8 mouse cellular contexts compared by ENCODE assay signal in the genomic region with DNA sequence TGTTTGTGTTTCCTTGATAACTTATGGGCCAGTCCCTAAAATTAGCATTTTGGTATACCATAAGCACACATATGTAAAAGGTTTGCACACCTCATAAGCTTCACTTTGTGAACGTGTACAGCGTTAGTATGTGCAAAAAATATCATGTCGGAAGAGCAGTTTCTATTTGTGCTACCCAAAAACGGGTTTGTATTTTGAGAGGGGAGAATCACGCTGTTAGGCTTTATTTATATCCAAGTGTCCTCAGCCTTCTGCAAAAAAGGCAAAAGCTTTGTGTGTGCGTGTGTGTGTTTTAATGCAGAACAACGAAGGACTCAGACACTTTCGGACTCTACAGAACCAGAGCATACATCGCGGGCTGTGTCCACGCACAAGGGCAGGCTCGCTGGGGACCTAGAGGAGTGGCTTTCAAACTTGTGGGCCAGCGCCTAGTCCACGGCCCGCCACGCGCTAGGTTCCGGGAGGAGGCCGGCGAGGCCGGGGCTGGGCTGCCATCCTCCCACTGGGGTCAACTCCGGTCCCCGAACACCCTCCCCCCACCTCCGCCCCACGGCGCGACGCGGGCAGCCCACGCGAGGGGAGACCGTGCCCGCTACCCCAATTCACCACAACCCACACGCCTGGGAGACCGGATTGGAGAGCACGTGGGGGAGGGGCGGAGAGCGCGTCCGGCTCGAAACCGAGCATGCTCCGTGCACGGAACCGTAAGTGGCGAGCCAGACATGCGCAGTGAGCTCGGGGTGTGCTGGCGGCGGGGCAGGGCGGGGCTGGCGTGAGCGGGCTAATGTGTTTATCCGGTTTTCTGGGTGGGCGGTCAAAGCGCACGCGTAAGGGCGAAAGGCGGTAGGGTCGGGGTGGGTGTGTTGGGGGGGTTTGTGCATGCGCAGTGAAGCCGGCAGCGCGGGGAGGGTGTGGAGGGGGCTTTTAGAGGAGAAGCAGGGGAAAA. TPM values are rescaled to one million over a fixed set of nuclear protein-coding genes. Genes with fewer than 3 reads are reported as not detected.
DNase-seq lines count a peak whose midpoint lies in the region; ATAC-seq and TF ChIP-seq lines count a peak whose summit lies in the region.

No protein-coding gene starts in this region.

- no peaks in the 10 kb centered on the region for H3K36me3 ChIP-seq in heart, embryonic 11.5 days (ENCODE audit: control insufficient read depth, insufficient read depth, low read length)
- H3K36me3 ChIP-seq in kidney, embryonic 16.5 days (ENCODE audit: insufficient read depth, low read length): no peaks in the 10 kb centered on the region
- no peaks in the 10 kb centered on the region for H3K36me3 ChIP-seq in liver, adult 2 months (ENCODE audit: control insufficient read depth, insufficient read depth, low read length)
- H3K36me3 ChIP-seq in myocyte (ENCODE audit: control insufficient read depth, insufficient read depth): no peaks in the 10 kb centered on the region
- no peaks in the 10 kb centered on the region for H3K36me3 ChIP-seq in splenic B cell, adult 2 months (ENCODE audit: control insufficient read depth, insufficient read depth, low read length, poor library complexity, severe bottlenecking)

- ATAC-seq in erythroblast, adult 5-6 weeks (replicated peaks; ENCODE audit: low FRiP score, poor library complexity, severe bottlenecking): peak; percentile 82
- ATAC-seq in heart, embryonic 11.5 days (replicated peaks; ENCODE audit: insufficient number of reproducible peaks, low FRiP score, low TSS enrichment): peak; percentile 93
- peak; percentile 95 for ATAC-seq in kidney, embryonic 16.5 days (ENCODE audit: low FRiP score, low TSS enrichment)

- WGBS in heart, embryonic 11.5 days (ENCODE audit: insufficient replicate concordance): 2% methylated on average over 63 of the region's 65 CpGs
- WGBS in kidney, embryonic 16.5 days: 1% methylated on average over 49 of the region's 65 CpGs
- under 1% methylated on average over 65 of the region's 65 CpGs for WGBS in liver, adult 2 months

- H3K9me3 ChIP-seq in heart, embryonic 11.5 days (replicated peaks; ENCODE audit: control insufficient read depth, low read length): no peaks in the 10 kb centered on the region; the same call in 1 of the 2 replicates
- no peaks in the 10 kb centered on the region for H3K9me3 ChIP-seq in kidney, embryonic 16.5 days (ENCODE audit: low read length)

- peaks cover 28% of the 10 kb centered on the region; the same call in 1 of the 2 replicates for H3K79me2 ChIP-seq in liver, adult 2 months (ENCODE audit: control insufficient read depth, insufficient read depth, low read length)
- peaks cover 36% of the 10 kb centered on the region for H3K79me2 ChIP-seq in myocyte (ENCODE audit: control insufficient read depth, insufficient read depth)

- H3K27ac ChIP-seq in heart, embryonic 11.5 days (ENCODE audit: low read depth, low read length): peak overlapping the region; percentile 100
- H3K27ac ChIP-seq in kidney, embryonic 16.5 days (ENCODE audit: low read length): peak overlapping the region; percentile 90
- H3K27ac ChIP-seq in liver, adult 2 months (replicated peaks; ENCODE audit: insufficient read depth, low read depth, low read length): peak overlapping the region; percentile 88

- peak overlapping the region; percentile 83 for H3K9ac ChIP-seq in heart, embryonic 11.5 days (ENCODE audit: low read depth, low read length)
- peak overlapping the region; percentile 99 for H3K9ac ChIP-seq in kidney, embryonic 16.5 days (replicated peaks; ENCODE audit: low read length)
- H3K9ac ChIP-seq in liver, adult 2 months (ENCODE audit: low read depth, low read length): peak overlapping the region; percentile 94

- peak overlapping the region; percentile 98 for H3ac ChIP-seq in myocyte (ENCODE audit: control insufficient read depth, insufficient read length)

- no peak for TF ChIP-seq CTCF in liver, adult 2 months (IDR thresholded peaks at IDR 0.05; ENCODE audit: low read depth, low read length)

- peaks cover 7% of the 10 kb centered on the region for H3K4me1 ChIP-seq in heart, embryonic 11.5 days (ENCODE audit: control insufficient read depth, insufficient read depth, low read length)
- H3K4me1 ChIP-seq in kidney, embryonic 16.5 days (ENCODE audit: insufficient read depth, low read length): peaks cover 5% of the 10 kb centered on the region
- peaks cover 8% of the 10 kb centered on the region for H3K4me1 ChIP-seq in liver, adult 2 months (ENCODE audit: control insufficient read depth, insufficient read depth, low read length)

- peak; percentile 96 to 97 for DNase-seq in B cell, adult 2 months
- peak; percentile 99 for DNase-seq in brain, adult 2 months (ENCODE audit: low read depth, low spot score)
- DNase-seq in liver, adult 2 months (ENCODE audit: extremely low read depth, low read depth, low spot score): peak; percentile 89
- DNase-seq in splenic B cell, adult 2 months (ENCODE audit: low read depth, low spot score): peak; percentile 100

- H3K4me3 ChIP-seq in heart, embryonic 11.5 days (ENCODE audit: low read depth, low read length): peak overlapping the region; percentile 98
- H3K4me3 ChIP-seq in kidney, embryonic 16.5 days (ENCODE audit: low read length): peak overlapping the region; percentile 95
- peak overlapping the region; percentile 85 for H3K4me3 ChIP-seq in liver, adult 2 months (ENCODE audit: insufficient read depth, low read depth, low read length)
- H3K4me3 ChIP-seq in myocyte: peak overlapping the region; percentile 100

- peak overlapping the region; percentile 64 for H3K4me2 ChIP-seq in heart, embryonic 11.5 days
- peak overlapping the region; percentile 52 for H3K4me2 ChIP-seq in kidney, embryonic 16.5 days (replicated peaks; ENCODE audit: low read depth, low read length)
- H3K4me2 ChIP-seq in myocyte (ENCODE audit: low read depth): peak overlapping the region; percentile 86

- TF ChIP-seq POLR2A in liver, adult 2 months (IDR thresholded peaks at IDR 0.05; ENCODE audit: extremely low read depth, insufficient read depth, low read length): peak; percentile 41; the same call in 1 of the 2 replicates
- peak; percentile 91 for TF ChIP-seq POLR2A in myocyte (IDR thresholded peaks at IDR 0.05; ENCODE audit: insufficient read length, low read depth)

- no peaks in the 10 kb centered on the region for H3K27me3 ChIP-seq in heart, embryonic 11.5 days (ENCODE audit: control insufficient read depth, insufficient read depth, low read length)
- H3K27me3 ChIP-seq in kidney, embryonic 16.5 days (ENCODE audit: insufficient read depth, low read length): no peaks in the 10 kb centered on the region
- H3K27me3 ChIP-seq in liver, adult 2 months (ENCODE audit: control insufficient read depth, insufficient read depth, low read length): no peaks in the 10 kb centered on the region
- no peaks in the 10 kb centered on the region for H3K27me3 ChIP-seq in myocyte (ENCODE audit: control insufficient read depth, insufficient read depth, insufficient read length)
- no peaks in the 10 kb centered on the region for H3K27me3 ChIP-seq in splenic B cell, adult 2 months (ENCODE audit: control insufficient read depth, insufficient read depth, low read length, poor library complexity, severe bottlenecking)

TF ChIP-seq in myocyte, 11 proteins besides CTCF, POLR2A, EP300 and RAD21:
- TF ChIP-seq REST (IDR thresholded peaks at IDR 0.05; ENCODE audit: insufficient read depth, insufficient read length): peak; percentile 25
- no peak for TF ChIP-seq MYOD1 (IDR thresholded peaks at IDR 0.05; ENCODE audit: control insufficient read depth in 1 of 3, insufficient read length in 2 of 3, low read depth in 2 of 3)
- peak; percentile 87 for TF ChIP-seq POLR2AphosphoS2 (IDR thresholded peaks at IDR 0.05; ENCODE audit: insufficient read length, low read depth)
- no peak for TF ChIP-seq TCF12 (IDR thresholded peaks at IDR 0.05; ENCODE audit: insufficient read depth, poor library complexity, severe bottlenecking)
- no peak for TF ChIP-seq MAX (IDR thresholded peaks at IDR 0.05; ENCODE audit: low read depth)
- TF ChIP-seq TCF3 (IDR thresholded peaks at IDR 0.05; ENCODE audit: insufficient read length, low read depth): no peak
- TF ChIP-seq MYOG (IDR thresholded peaks at IDR 0.05; ENCODE audit: control insufficient read depth in 1 of 3, insufficient read depth in 1 of 3, insufficient read length in 2 of 3, low read depth in 2 of 3): peak in 1 of 3 experiments; percentile 29
- peak; percentile 13 for TF ChIP-seq USF1 (IDR thresholded peaks at IDR 0.05; ENCODE audit: low read depth)
TF ChIP-seq in myocyte: peak in this region for 4.

RNA-seq across cellular contexts. Expression of a gene that starts 0.6 kb away (rescaled TPM):
- 51.4 and 56.9 TPM in 2 replicates for total RNA-seq in erythroblast, adult 5-6 weeks (2015; ENCODE audit: low replicate concordance)
- total RNA-seq in erythroblast, adult 5-6 weeks (2017; ENCODE audit: low replicate concordance): 47.2 and 49.1 TPM in 2 replicates
- 3.3 and 3.8 TPM in 2 replicates for polyA plus RNA-seq in heart, embryonic 11.5 days (2014; fragmentation: Nextera tagmentation; extraction: Ambion mirVana)
- polyA plus RNA-seq in kidney, embryonic 16.5 days (2015; fragmentation: Nextera tagmentation; extraction: Ambion mirVana): 3.7 and 4.4 TPM in 2 replicates
- 13.6 and 19.1 TPM in 2 replicates for total RNA-seq in liver, adult 2 months (2014; rRNA removed)
- polyA plus RNA-seq in liver, adult 2 months (2012; rRNA removed): 9.6 and 9.7 TPM in 2 replicates
- polyA plus RNA-seq in myocyte (2012; fragmentation: generic; extraction: Trizol): 8.6 TPM

RNA-seq across cellular contexts. Expression of a gene that starts 38.6 kb away (rescaled TPM):
- 7.7 and 11.3 TPM in 2 replicates for total RNA-seq in erythroblast, adult 5-6 weeks (2015; ENCODE audit: low replicate concordance)
- total RNA-seq in erythroblast, adult 5-6 weeks (2017; ENCODE audit: low replicate concordance): 4.9 and 7.4 TPM in 2 replicates
- 17.8 and 20.3 TPM in 2 replicates for polyA plus RNA-seq in heart, embryonic 11.5 days (2014; fragmentation: Nextera tagmentation; extraction: Ambion mirVana)
- 29.9 and 30.0 TPM in 2 replicates for polyA plus RNA-seq in kidney, embryonic 16.5 days (2015; fragmentation: Nextera tagmentation; extraction: Ambion mirVana)
- total RNA-seq in liver, adult 2 months (2014; rRNA removed): 118 and 119 TPM in 2 replicates
- polyA plus RNA-seq in liver, adult 2 months (2012; rRNA removed): 185 and 192 TPM in 2 replicates
- 46.8 TPM for polyA plus RNA-seq in myocyte (2012; fragmentation: generic; extraction: Trizol)

Comparison
In these comparisons a context has a peak if more than half of its experiments do, and no peak if none do; other contexts are left out.
1. Peak in every context shown above with its lines: DNase-seq, ATAC-seq, H3K4me3 ChIP-seq and H3K27ac ChIP-seq.